Mouse (Mus musculus) heart, embryonic 14.5 days (tissue): Measurements from ENCODE around the gene Agbl2. TPM values are rescaled to one million over a fixed set of nuclear protein-coding genes. Genes with fewer than 3 reads are reported as not detected.
"Not testable (repeated sequence)": the region's sequence is repeated elsewhere in the genome, so short reads cannot be mapped to it uniquely, and the experiment has no call there.

Source experiments
- ATAC-seq: fragments of 200-750 bp; cut with Nextera tagmentation; 2 replicates; pipeline ENCODE4 v1.8.0; 2017; ENCODE audit warnings: low read depth, moderate TSS enrichment; ENCODE audit not compliant: insufficient number of reproducible peaks, insufficient read depth, low FRiP score
- H3K27ac ChIP-seq, 2 experiments: fragments of 200-500 bp in 1 of 2; fragments of 300-500 bp in 1 of 2; sonication (generic) in 1 of 2; replicated peaks in 1 of 2; 2 replicates each; pipeline ENCODE4 v1.5.1; 2012 to 2014; ENCODE audit warnings: low read depth in 2 of 2, low read length in 2 of 2, control low read depth in 1 of 2, mild to moderate bottlenecking in 1 of 2, mixed read lengths in 1 of 2; ENCODE audit not compliant: control insufficient read depth in 1 of 2, insufficient read depth in 1 of 2
- H3K27me3 ChIP-seq: fragments of 300-500 bp; sonication (generic); 2 replicates; pipeline ENCODE4 v1.6.1; 2014; ENCODE audit warnings: mild to moderate bottlenecking, low read length, control low read depth; ENCODE audit not compliant: control insufficient read depth, insufficient read depth
- H3K36me3 ChIP-seq: fragments of 300-500 bp; sonication (generic); 2 replicates; pipeline ENCODE4 v1.6.1; 2014; ENCODE audit warnings: mild to moderate bottlenecking, control low read depth, low read length, mixed read lengths; ENCODE audit not compliant: control insufficient read depth, insufficient read depth
- H3K4me1 ChIP-seq, 2 experiments: fragments of 200-500 bp in 1 of 2; fragments of 300-500 bp in 1 of 2; sonication (generic) in 1 of 2; 2 replicates each; pipeline ENCODE4 v1.6.1; 2012 to 2014; ENCODE audit warnings: low read length in 2 of 2, control low read depth in 1 of 2, mixed read lengths in 1 of 2; ENCODE audit not compliant: control insufficient read depth in 2 of 2, insufficient read depth in 2 of 2
- H3K4me2 ChIP-seq: fragments of 300-500 bp; sonication (generic); 2 replicates; pipeline ENCODE4 v1.6.1; 2014; ENCODE audit warnings: mild to moderate bottlenecking, low read length
- H3K4me3 ChIP-seq, 2 experiments: fragments of 200-500 bp in 1 of 2; fragments of 300-500 bp in 1 of 2; sonication (generic) in 1 of 2; 2 replicates each; pipeline ENCODE4 v1.5.1; 2012 to 2014; ENCODE audit warnings: low read length in 2 of 2, mild to moderate bottlenecking in 2 of 2, control low read depth in 1 of 2, low read depth in 1 of 2, moderate library complexity in 1 of 2; ENCODE audit not compliant: control insufficient read depth in 1 of 2, insufficient read depth in 1 of 2
- H3K9ac ChIP-seq: fragments of 300-500 bp; sonication (generic); 2 replicates; pipeline ENCODE4 v1.6.1; 2014; ENCODE audit warnings: mild to moderate bottlenecking, low read length
- H3K9me3 ChIP-seq: fragments of 300-500 bp; sonication (generic); 2 replicates; pipeline ENCODE4 v1.6.1; 2016; ENCODE audit warnings: low read length, control low read depth; ENCODE audit not compliant: control insufficient read depth
- WGBS: fragments of 180-500 bp; shearing (Covaris S2); extraction: QIAGEN DNeasy Blood & Tissue Kit; methylation state at CpG from one replicate; pipeline ENCODE4 v1.1.7; 2014; 5-methylcytosine and 5-hydroxymethylcytosine counted together
- polyA plus RNA-seq: library from polyadenylated mRNA; unstranded; fragments of >200 nt; fragmentation: Nextera tagmentation; extraction: Ambion mirVana; gene quantifications from 2 replicates; pipeline ENCODE4 v1.2.1, GENCODE M21; 2014

Agbl2 gene
- polyA plus RNA-seq, 1 experiment from 2014 or later = 2.4 TPM

- Histone ChIP-seq H3K36me3 (no peaks in the 10 kb centered on the region), H3K9ac (no peak overlapping the region), H3K27me3 (no peaks in the 10 kb centered on the region), H3K9me3 (no peaks in the 10 kb centered on the region), H3K4me1 (no peaks in the 10 kb centered on the region), H3K4me2 (no peak overlapping the region), H3K4me3 (no peak overlapping the region), H3K27ac (no peak overlapping the region)
- WGBS = 76% methylated on average over 4 of the region's 4 CpGs
- ATAC-seq = no peak
Measured at GRCm38 (mm10) chr2:90816144-90816543, 33.6 kb downstream of the Agbl2 start.

- no peak overlapping the region for H3K9ac ChIP-seq
- no peaks in the 10 kb centered on the region for H3K4me1 ChIP-seq
- no peaks in the 10 kb centered on the region for H3K36me3 ChIP-seq
- ATAC-seq = no peak
- H3K27me3 ChIP-seq = no peaks in the 10 kb centered on the region
- no peak overlapping the region for H3K4me3 ChIP-seq
- no peaks in the 10 kb centered on the region for H3K9me3 ChIP-seq
- 50% methylated on average over 3 of the region's 3 CpGs for WGBS
- H3K4me2 ChIP-seq = no peak overlapping the region
- H3K27ac ChIP-seq = no peak overlapping the region
Measured at GRCm38 (mm10) chr2:90818710-90819109, 36.2 kb downstream of the Agbl2 start.

- Histone ChIP-seq H3K4me1 (no peaks in the 10 kb centered on the region), H3K27ac (no peak overlapping the region), H3K9ac (no peak overlapping the region), H3K27me3 (no peaks in the 10 kb centered on the region), H3K4me3 (no peak overlapping the region), H3K4me2 (no peak overlapping the region), H3K36me3 (no peaks in the 10 kb centered on the region), H3K9me3 (no peaks in the 10 kb centered on the region)
- no peak for ATAC-seq
- WGBS = 76% methylated on average over 3 of the region's 3 CpGs
Measured at GRCm38 (mm10) chr2:90820894-90821293, 38.4 kb downstream of the Agbl2 start.

- 90% methylated on average over 2 of the region's 2 CpGs for WGBS
- ATAC-seq = no peak
Measured at GRCm38 (mm10) chr2:90822978-90823377, 40.5 kb downstream of the Agbl2 start.

DNA sequence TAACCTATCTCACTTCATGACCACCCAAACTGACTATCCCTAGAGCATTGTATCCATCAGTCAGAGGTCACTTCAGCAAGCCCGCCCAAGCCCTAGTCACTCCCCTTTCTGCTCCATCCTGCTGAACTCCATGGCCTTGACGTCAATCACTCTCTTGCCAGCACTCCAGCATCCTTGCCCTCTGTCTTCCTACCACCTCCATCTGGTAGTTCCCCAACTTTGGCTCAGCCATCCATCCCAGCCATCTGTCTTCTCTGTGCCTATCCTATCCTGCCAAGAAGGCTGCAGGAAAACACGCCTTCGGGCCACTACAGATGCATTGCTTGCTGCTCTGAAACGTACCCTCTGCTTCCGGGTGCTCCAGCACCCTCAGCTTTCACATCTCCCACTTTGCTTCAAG, 41.3 kb downstream of the Agbl2 start:
- ATAC-seq = no peak
- Histone ChIP-seq H3K9me3 (no peaks in the 10 kb centered on the region), H3K27me3 (no peaks in the 10 kb centered on the region), H3K4me1 (no peaks in the 10 kb centered on the region), H3K9ac (no peak overlapping the region), H3K36me3 (no peaks in the 10 kb centered on the region), H3K4me3 (no peak overlapping the region), H3K27ac (no peak overlapping the region), H3K4me2 (no peak overlapping the region)
- WGBS = 77% methylated on average over 6 of the region's 6 CpGs

More at GRCm38 (mm10) chr2:90822978-90823377, 40.5 kb downstream of the Agbl2 start:
- no peak overlapping the region for H3K27ac ChIP-seq
- H3K9ac ChIP-seq = no peak overlapping the region
- H3K4me1 ChIP-seq = no peaks in the 10 kb centered on the region
- H3K4me2 ChIP-seq = no peak overlapping the region
- H3K4me3 ChIP-seq = no peak overlapping the region
- H3K27me3 ChIP-seq = no peaks in the 10 kb centered on the region
- no peaks in the 10 kb centered on the region for H3K36me3 ChIP-seq
- H3K9me3 ChIP-seq = no peaks in the 10 kb centered on the region

DNA sequence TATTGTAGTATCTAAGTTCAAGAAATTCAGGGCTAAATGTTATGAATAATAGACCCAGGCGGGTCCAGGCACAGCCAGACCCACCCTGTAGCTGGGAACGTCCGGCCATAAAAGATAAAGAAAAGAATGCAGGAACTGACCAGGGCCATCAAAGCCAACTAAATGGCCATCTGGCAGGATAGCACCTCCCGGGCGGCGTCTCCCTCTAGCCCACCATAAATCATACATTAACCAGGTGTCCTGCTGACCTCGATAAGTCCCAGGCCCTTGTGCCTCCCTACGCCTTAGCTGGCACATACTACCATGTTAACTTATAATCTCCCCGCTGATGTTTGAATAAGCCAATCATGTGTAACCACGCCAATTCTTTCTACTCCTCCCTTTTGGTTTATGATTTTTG, 42.0 kb downstream of the Agbl2 start:
- not testable (repeated sequence) for H3K36me3 ChIP-seq, H3K27me3 ChIP-seq, H3K9me3 ChIP-seq, H3K4me1 ChIP-seq, H3K9ac ChIP-seq, H3K4me2 ChIP-seq, ATAC-seq, H3K4me3 ChIP-seq, H3K27ac ChIP-seq
- 61% methylated on average over 10 of the region's 10 CpGs for WGBS

DNA sequence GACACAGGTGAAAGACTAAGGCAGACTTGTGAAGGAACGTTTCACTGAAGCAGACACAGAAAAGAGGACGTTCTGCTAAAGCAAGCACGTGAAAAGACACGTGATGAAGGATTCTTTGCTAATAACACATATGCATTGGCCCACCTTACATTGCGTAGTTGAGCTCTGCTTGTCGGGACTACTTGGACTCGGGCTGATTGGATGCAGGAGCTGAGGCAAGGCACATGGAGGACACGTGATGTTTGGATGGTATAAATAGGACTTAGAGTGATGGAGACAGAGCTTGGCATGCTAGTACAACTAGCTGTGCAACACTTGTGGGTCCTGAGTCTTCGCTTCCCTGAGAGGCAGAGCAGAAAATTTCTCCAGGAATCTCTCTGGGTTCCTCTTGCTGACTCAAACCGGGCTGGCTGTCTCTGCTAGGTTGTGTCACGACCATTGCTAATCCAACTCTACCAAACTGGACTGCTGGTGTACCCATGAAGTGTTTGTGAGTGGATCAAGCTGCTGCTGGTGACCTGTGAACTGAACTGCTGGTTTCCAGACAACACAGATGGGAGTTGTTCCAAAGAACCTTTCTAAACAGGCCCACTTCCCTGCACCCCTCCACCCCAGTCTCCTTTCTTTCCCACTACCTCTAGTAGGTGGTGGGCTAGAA, 43.1 kb downstream of the Agbl2 start:
- Histone ChIP-seq H3K36me3 (no peaks in the 10 kb centered on the region), H3K27me3 (no peaks in the 10 kb centered on the region), H3K4me1 (no peaks in the 10 kb centered on the region), H3K4me3 (no peak overlapping the region), H3K4me2 (no peak overlapping the region), H3K27ac (no peak overlapping the region), H3K9ac (no peak overlapping the region), H3K9me3 (no peaks in the 10 kb centered on the region)
- ATAC-seq = no peak
- WGBS = 79% methylated on average over 11 of the region's 11 CpGs

DNA sequence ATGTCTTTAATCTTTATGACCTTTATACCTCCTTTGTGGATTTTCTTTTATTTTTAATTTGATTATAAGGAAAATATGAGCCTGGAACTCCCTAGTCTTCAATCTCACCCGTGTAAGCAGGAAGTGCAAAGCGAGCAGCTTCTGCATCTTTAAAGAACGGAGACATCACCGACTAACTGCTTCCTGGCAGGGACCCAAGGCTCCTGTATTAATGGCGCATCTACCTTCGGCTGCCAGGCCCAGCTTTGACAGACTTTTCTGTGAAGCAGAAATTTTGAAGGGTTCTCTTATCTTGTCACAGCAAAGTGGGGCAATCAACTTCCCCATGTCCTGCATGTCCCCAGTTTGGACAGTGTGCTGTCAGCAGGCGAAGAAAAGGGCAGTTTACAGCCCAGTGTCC, 46.2 kb downstream of the Agbl2 start:
- H3K36me3 ChIP-seq = no peaks in the 10 kb centered on the region

More for the DNA sequence above, 46.2 kb downstream of the Agbl2 start:
- Histone ChIP-seq H3K4me1 (no peaks in the 10 kb centered on the region), H3K27ac (no peak overlapping the region), H3K4me3 (no peak overlapping the region), H3K9me3 (no peaks in the 10 kb centered on the region), H3K9ac (no peak overlapping the region), H3K27me3 (no peaks in the 10 kb centered on the region), H3K4me2 (no peak overlapping the region)
- WGBS = 46% methylated on average over 7 of the region's 7 CpGs
- ATAC-seq = no peak
